Mouse (Mus musculus) embryonic fibroblast, embryonic 13.5 days (primary cell): ENCODE measurements around the gene Slc25a33. TPM values are rescaled to one million over a fixed set of nuclear protein-coding genes. Genes with fewer than 3 reads are reported as not detected.

Source experiments
- H3K27ac ChIP-seq: 2 replicates; pipeline ENCODE4 v1.5.1; 2012; ENCODE audit warnings: low read length, control low read depth, inconsistent platforms; ENCODE audit not compliant: insufficient read depth
- H3K4me1 ChIP-seq: 2 replicates; pipeline ENCODE4 v1.6.1; 2011; ENCODE audit warnings: low read length; ENCODE audit not compliant: control insufficient read depth, insufficient read depth
- H3K4me3 ChIP-seq: 2 replicates; pipeline ENCODE4 v1.5.1; 2011; ENCODE audit warnings: mild to moderate bottlenecking, control low read depth, low read length; ENCODE audit not compliant: insufficient read depth
- CTCF ChIP-seq: IDR thresholded peaks from 2 replicates; pipeline ENCODE4 v1.5.1; 2011; ENCODE audit warnings: mild to moderate bottlenecking, control low read depth, low read length, moderate library complexity, borderline replicate concordance; ENCODE audit not compliant: insufficient read depth
- POLR2A ChIP-seq: IDR thresholded peaks from 2 replicates; pipeline ENCODE4 v1.6.1; 2011; ENCODE audit warnings: low read depth, mild to moderate bottlenecking, control low read depth, low read length, moderate library complexity
- polyA plus RNA-seq: library from polyadenylated mRNA; stranded (reverse); fragments of >200 nt; gene quantifications from 2 replicates; pipeline ENCODE4 v1.2.4, GENCODE M21; 2011; ENCODE audit warnings: low read depth; ENCODE audit not compliant: missing spikeins, insufficient read length

The Slc25a33 gene
- polyA plus RNA-seq, 1 experiment: 5.7 TPM

DNA sequence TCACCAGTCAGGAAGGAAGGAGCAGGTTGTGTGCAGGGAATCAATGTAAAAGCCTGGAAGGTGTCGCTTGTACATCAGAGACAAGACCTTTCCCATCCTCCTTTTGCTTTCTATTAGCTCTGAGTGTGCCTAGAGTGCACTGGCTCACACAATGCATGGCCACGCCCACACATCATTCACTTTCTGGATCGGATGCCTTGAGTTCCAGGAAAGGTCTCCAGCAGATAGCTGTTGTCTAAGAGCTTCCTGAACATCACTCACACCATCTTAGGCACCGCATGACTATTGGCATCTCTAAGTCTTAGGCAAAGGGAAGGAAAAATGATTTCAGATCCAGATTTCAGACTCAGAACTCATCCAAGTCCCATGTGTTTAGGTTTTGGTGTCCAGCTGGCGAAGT lies 34.6 kb downstream of the Slc25a33 start:
- Histone ChIP-seq H3K27ac (no peak overlapping the region), H3K4me1 (no peaks in the 10 kb centered on the region), H3K4me3 (no peak overlapping the region)
- TF ChIP-seq POLR2A: no peak
- TF ChIP-seq CTCF: no peak

GRCm38 (mm10) chr4:149737383-149738324 lies 36.4 kb downstream of the Slc25a33 start, which contains the start of gene Tmem201:
TSS of gene Tmem201 (minus strand) at chr4:149738044.
- Histone ChIP-seq H3K27ac (no peak within 1 kb of the TSS), H3K4me3 (peak within 1 kb of the TSS; percentile 66), H3K4me1 (0 out of 2 replicates have a peak, but pooled peaks cover 4% of the 10 kb centered on the region)
- TF ChIP-seq POLR2A: no peak; the same call in 1 of the 2 replicates
- peak; percentile 44; the same call in 1 of the 2 replicates for TF ChIP-seq CTCF

DNA sequence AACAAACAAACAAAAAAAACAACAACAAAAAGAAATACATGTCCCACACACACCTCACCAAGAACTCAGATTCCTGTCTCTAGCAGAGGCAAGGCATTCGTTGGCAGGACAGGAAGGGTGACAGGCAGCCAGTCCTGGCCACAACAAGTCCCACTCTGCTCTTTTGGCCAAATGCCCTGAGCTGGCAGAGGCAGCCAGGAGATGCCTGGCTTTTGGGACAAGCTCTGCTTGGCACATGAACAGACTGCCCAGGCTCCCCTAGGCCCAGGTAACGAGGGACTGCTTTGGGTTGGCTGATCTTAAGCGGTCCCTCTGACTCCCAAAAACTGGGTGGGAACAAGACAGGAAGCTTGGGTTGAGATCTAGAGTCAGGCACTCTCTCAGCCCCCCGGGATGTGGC lies 37.5 kb downstream of the Slc25a33 start:
- H3K4me3 ChIP-seq: peak overlapping the region; percentile 66
- TF ChIP-seq POLR2A (no peak), CTCF (no peak)
- no peak overlapping the region for H3K27ac ChIP-seq
- H3K4me1 ChIP-seq: 0 out of 2 replicates have a peak, but pooled peaks cover 4% of the 10 kb centered on the region

DNA sequence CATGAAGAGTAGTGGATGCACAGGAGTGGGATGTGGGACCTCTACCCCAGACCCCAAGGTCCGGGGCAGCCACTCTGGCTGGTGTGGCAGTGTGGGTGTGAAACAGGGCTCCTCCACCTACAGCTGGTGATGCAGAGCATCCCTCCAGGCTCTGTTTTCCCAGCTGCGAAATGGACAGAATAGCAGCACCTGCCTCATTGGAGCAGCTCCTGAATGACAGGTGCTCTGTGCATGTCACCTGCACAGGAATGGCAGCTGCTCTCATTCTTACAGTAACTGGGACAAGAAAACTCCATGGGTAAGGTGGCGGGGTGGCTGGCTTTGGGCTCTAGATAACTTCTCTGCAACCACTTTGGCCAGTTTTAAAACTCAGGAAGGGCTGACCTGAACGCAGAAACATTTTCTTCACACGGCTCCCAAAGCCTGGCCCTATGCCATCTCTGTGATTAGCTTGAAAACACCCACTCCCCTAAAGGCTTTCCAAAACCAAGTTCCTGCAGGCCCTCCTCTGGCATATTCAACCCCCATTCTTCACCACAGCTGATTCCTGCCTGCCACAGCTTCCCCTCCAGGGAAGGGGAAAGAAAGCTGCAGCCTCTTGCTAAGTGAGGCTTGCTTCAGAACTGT lies 38.3 kb downstream of the Slc25a33 start:
- Histone ChIP-seq H3K4me1 (0 out of 2 replicates have a peak, but pooled peaks cover 4% of the 10 kb centered on the region), H3K27ac (no peak overlapping the region), H3K4me3 (no peak overlapping the region)
- TF ChIP-seq CTCF (no peak), POLR2A (no peak)

DNA sequence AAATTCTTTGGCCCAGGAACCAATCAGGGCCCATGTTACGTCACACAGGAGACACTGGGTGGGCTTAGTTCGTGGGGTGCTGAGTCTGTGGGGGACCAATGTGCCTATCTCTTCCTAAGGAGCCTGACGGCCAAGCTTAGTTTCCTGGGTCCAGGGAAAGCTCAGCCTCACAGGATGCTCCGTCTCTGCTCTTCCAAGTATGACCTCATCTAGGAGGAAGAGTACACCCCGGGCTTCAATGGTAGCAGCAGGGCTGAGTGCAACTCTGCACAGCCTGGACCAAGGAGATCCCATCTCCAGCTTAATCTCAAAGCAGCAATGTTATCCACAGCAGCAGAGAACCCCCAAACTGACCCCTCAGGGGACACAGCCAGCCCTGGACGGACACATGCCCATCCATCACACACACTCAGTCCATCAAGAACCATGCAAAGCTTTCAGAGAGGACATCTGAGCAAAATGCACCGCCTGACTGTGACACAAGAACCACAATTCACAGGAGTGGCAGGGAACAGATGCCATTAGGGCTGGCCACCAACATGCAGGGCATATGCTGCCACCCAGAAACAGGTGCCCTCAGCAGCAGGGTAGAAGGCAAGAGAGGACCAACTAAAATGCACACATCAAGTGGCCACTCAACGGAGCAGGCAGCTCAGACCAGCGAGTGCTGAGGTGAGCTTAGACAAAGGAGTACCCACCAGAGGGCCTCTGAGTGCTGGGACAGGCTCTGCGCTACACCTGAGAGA lies 39.2 kb downstream of the Slc25a33 start:
- TF ChIP-seq POLR2A (no peak), CTCF (no peak)
- Histone ChIP-seq H3K27ac (no peak overlapping the region), H3K4me3 (no peak overlapping the region), H3K4me1 (0 out of 2 replicates have a peak, but pooled peaks cover 4% of the 10 kb centered on the region)

- H3K4me3 ChIP-seq: no peak overlapping the region
- H3K4me1 ChIP-seq: 0 out of 2 replicates have a peak, but pooled peaks cover 4% of the 10 kb centered on the region
- H3K27ac ChIP-seq: no peak overlapping the region
- no peak for TF ChIP-seq POLR2A
These were observed 39.8 kb downstream of the Slc25a33 start for GRCm38 (mm10) chr4:149734246-149734645.

DNA sequence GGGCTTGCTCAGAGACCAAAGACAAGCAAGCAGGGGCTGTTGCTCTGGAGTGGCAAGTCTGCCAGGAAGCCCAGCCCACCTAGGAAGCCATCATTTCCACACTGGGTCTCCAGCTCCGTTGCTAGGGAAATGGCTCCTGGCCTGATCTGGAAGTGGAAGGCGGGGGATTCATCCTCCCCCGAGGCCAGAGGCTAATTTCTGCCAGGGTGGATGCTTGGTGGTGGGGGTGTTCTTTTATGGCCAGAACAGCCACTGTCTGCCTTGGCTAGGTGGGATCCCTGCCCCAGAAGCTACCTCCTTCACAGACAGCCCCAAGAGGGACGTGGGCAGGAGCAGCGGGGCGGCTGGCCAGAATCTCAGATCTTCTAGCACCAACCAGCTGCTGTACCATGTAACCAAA lies 40.3 kb downstream of the Slc25a33 start:
- H3K4me1 ChIP-seq: 0 out of 2 replicates have a peak, but pooled peaks cover 4% of the 10 kb centered on the region
- TF ChIP-seq POLR2A (no peak), CTCF (no peak)

GRCm38 (mm10) chr4:149732800-149733199 lies 41.3 kb downstream of the Slc25a33 start:
- no peak overlapping the region for H3K4me3 ChIP-seq
- H3K4me1 ChIP-seq: 0 out of 2 replicates have a peak, but pooled peaks cover 4% of the 10 kb centered on the region
- H3K27ac ChIP-seq: no peak overlapping the region
- no peak for TF ChIP-seq POLR2A
- TF ChIP-seq CTCF: no peak

More for the DNA sequence above, 40.3 kb downstream of the Slc25a33 start:
- H3K4me3 ChIP-seq: no peak overlapping the region
- no peak overlapping the region for H3K27ac ChIP-seq

DNA sequence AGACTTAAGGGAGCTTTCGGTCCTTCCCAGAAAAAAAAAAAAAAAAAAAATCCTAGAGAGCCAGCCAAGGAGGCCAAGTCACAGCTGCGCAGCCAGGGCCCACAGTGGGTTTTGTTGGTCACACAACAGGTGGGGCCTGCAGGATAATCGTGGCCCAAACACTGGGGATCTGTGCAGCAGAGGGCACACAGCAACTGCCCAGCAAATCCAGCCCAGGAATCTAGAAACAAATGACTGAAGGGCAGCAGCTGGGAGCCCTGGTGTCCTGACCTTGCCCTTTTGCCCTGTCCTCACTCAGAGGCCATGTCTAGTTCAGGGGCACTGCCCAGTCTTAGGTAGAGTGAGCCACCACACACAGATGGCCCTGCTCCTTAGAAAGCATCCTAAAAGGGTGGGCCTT lies 41.8 kb downstream of the Slc25a33 start:
- H3K4me3 ChIP-seq: no peak overlapping the region
- 0 out of 2 replicates have a peak, but pooled peaks cover 4% of the 10 kb centered on the region for H3K4me1 ChIP-seq
- H3K27ac ChIP-seq: no peak overlapping the region
- TF ChIP-seq POLR2A: no peak
- no peak for TF ChIP-seq CTCF
